ENCODE assay signal across 25 mouse cellular contexts in genomic region chr6:12079260-12079659, GRCm38 (mm10).
A peak's percentile ranks its signal among the peaks of the same experiment; 100 is the strongest.
DNase-seq lines count a peak whose midpoint lies in the region; ATAC-seq and TF ChIP-seq lines count a peak whose summit lies in the region.
"Had no signal": no experiment of that assay in that cellular context is flagged by ENCODE, and none has a peak within 500 bp of the region (broad histone marks: within the 10 kb centered on the region; RNA-seq: fewer than 3 reads in every experiment).

No protein-coding gene starts in this region.

- no peak for TF ChIP-seq RAD21 in MEL (IDR thresholded peaks at IDR 0.05; ENCODE audit: low read depth, low read length)

- DNase-seq in liver, embryonic 14.5 days (ENCODE audit: low read depth in 3 of 3, low spot score in 3 of 3): no peak
- no peak for DNase-seq in liver, embryonic 11.5 days (ENCODE audit: low spot score)
- DNase-seq in MEL (ENCODE audit: low read depth, low spot score): peak; percentile 14
- DNase-seq in heart, postnatal 10 days: no peak
- DNase-seq in heart, postnatal 36 days: no peak
- DNase-seq: adrenal gland, postnatal 10 days; cerebellum, adult 11 months; cerebellum, adult 2 months; cerebellum, adult 9-11 months; cerebellum, postnatal 25 days; embryo, embryonic 11 days; gastrocnemius, postnatal 25 days; heart, adult 18-20 months had no signal

- TF ChIP-seq POLR2A in MEL (IDR thresholded peaks at IDR 0.05; ENCODE audit: control insufficient read depth in 1 of 2, insufficient read depth in 1 of 2, low read depth in 1 of 2, low read length in 2 of 2, poor library complexity in 1 of 2): no peak

- no peaks in the 10 kb centered on the region for H3K9me3 ChIP-seq in liver, embryonic 14.5 days (ENCODE audit: control insufficient read depth, low read length)
- no peaks in the 10 kb centered on the region for H3K9me3 ChIP-seq in liver, embryonic 11.5 days (ENCODE audit: control insufficient read depth, low read length)
- no peaks in the 10 kb centered on the region for H3K9me3 ChIP-seq in MEL (replicated peaks; ENCODE audit: insufficient read depth, low read length)
- H3K9me3 ChIP-seq: embryonic facial prominence, embryonic 10.5 days; embryonic facial prominence, embryonic 13.5 days; forebrain, embryonic 12.5 days; forebrain, embryonic 15.5 days; heart, embryonic 10.5 days; heart, embryonic 13.5 days; hindbrain, embryonic 10.5 days; hindbrain, embryonic 13.5 days had no signal

- peak; percentile 43; the same call in 1 of the 2 replicates for ATAC-seq in liver, embryonic 14.5 days (ENCODE audit: insufficient read depth)
- ATAC-seq in liver, embryonic 11.5 days (replicated peaks; ENCODE audit: low FRiP score): no peak
- ATAC-seq in megakaryocyte progenitor cell, adult 5-6 weeks (replicated peaks; ENCODE audit: poor library complexity): peak; percentile 73
- ATAC-seq: forebrain, embryonic 15.5 days; hindbrain, embryonic 16.5 days; Patski had no signal

- H3K4me3 ChIP-seq in liver, embryonic 14.5 days (ENCODE audit: insufficient read depth in 1 of 2, low read depth in 2 of 2, low read length in 2 of 2): no peak overlapping the region
- H3K4me3 ChIP-seq in liver, embryonic 11.5 days (ENCODE audit: low read depth, low read length): no peak overlapping the region
- no peak overlapping the region for H3K4me3 ChIP-seq in MEL (ENCODE audit: control insufficient read depth in 1 of 2, insufficient read depth in 1 of 2, low read depth in 2 of 2, low read length in 2 of 2)
- H3K4me3 ChIP-seq: embryonic facial prominence, embryonic 10.5 days; embryonic facial prominence, embryonic 13.5 days; erythroblast, embryonic 14.5 days; forebrain, embryonic 12.5 days; forebrain, embryonic 15.5 days; heart, embryonic 10.5 days; heart, embryonic 13.5 days; hindbrain, embryonic 10.5 days; hindbrain, embryonic 13.5 days had no signal

- TF ChIP-seq CTCF in liver, embryonic 14.5 days (IDR thresholded peaks at IDR 0.05; ENCODE audit: low read depth): no peak
- no peak for TF ChIP-seq CTCF in MEL (IDR thresholded peaks at IDR 0.05 in 2 of 3, conservative IDR thresholded peaks at IDR 0.05 in 1 of 3; ENCODE audit: control insufficient read depth in 1 of 3, insufficient read depth in 1 of 3, low read depth in 2 of 3, low read length in 3 of 3, poor library complexity in 1 of 3, severe bottlenecking in 1 of 3)

- no peak overlapping the region for H3K27ac ChIP-seq in liver, embryonic 14.5 days
- H3K27ac ChIP-seq in liver, embryonic 11.5 days (ENCODE audit: low read depth, low read length): no peak overlapping the region
- no peak overlapping the region for H3K27ac ChIP-seq in MEL (ENCODE audit: control insufficient read depth, low read depth, low read length)
- H3K27ac ChIP-seq: embryonic facial prominence, embryonic 10.5 days; embryonic facial prominence, embryonic 13.5 days; forebrain, embryonic 12.5 days; heart, embryonic 10.5 days; heart, embryonic 13.5 days; hindbrain, embryonic 10.5 days; hindbrain, embryonic 13.5 days had no signal

- H3K27me3 ChIP-seq in liver, embryonic 14.5 days (ENCODE audit: control insufficient read depth, insufficient read depth, low read length): no peaks in the 10 kb centered on the region
- no peaks in the 10 kb centered on the region for H3K27me3 ChIP-seq in liver, embryonic 11.5 days (replicated peaks; ENCODE audit: control insufficient read depth, insufficient read depth, low read length)
- H3K27me3 ChIP-seq in MEL (ENCODE audit: control insufficient read depth in 1 of 2, insufficient read depth in 2 of 2, low read length in 2 of 2): no peaks in the 10 kb centered on the region
- H3K27me3 ChIP-seq: embryonic facial prominence, embryonic 13.5 days; forebrain, embryonic 12.5 days; forebrain, embryonic 15.5 days; heart, embryonic 13.5 days; hindbrain, embryonic 13.5 days; Patski had no signal

- H3K36me3 ChIP-seq in liver, embryonic 14.5 days (replicated peaks; ENCODE audit: control insufficient read depth, insufficient read depth, low read depth): no peaks in the 10 kb centered on the region
- no peaks in the 10 kb centered on the region for H3K36me3 ChIP-seq in liver, embryonic 11.5 days (ENCODE audit: control insufficient read depth, insufficient read depth, low read length)
- peaks cover 0 to 2% of the 10 kb centered on the region in 2 experiments; a peak in 2 of 4 replicates for H3K36me3 ChIP-seq in MEL (ENCODE audit: control insufficient read depth in 1 of 2, insufficient read depth in 2 of 2, low read length in 2 of 2)

- intact Hi-C loops in heart, postnatal 10 days (cut with DNase I): no loop called here
- intact Hi-C loops in heart, postnatal 36 days (cut with DNase I): no loop called here

- TF ChIP-seq EP300 in liver, embryonic 14.5 days (IDR thresholded peaks at IDR 0.05; ENCODE audit: low read depth): no peak
- TF ChIP-seq EP300 in MEL (IDR thresholded peaks at IDR 0.05; ENCODE audit: low read depth in 1 of 2, low read length in 2 of 2): no peak

- H3K4me1 ChIP-seq in liver, embryonic 14.5 days (replicated peaks; ENCODE audit: control insufficient read depth in 2 of 2, insufficient read depth in 2 of 2, low read length in 1 of 2): 0 out of 4 replicates have a peak, but pooled peaks cover 0 to 3% of the 10 kb centered on the region in 2 experiments
- H3K4me1 ChIP-seq in liver, embryonic 11.5 days (replicated peaks; ENCODE audit: control insufficient read depth, insufficient read depth, low read length): no peaks in the 10 kb centered on the region
- H3K4me1 ChIP-seq in MEL (ENCODE audit: control insufficient read depth in 1 of 2, insufficient read depth in 2 of 2, low read length in 2 of 2): peaks cover 0 to 3% of the 10 kb centered on the region in 2 experiments; a peak in 2 of 4 replicates
- H3K4me1 ChIP-seq: embryonic facial prominence, embryonic 10.5 days; embryonic facial prominence, embryonic 13.5 days; forebrain, embryonic 12.5 days; heart, embryonic 10.5 days; hindbrain, embryonic 10.5 days had no signal

- H3K9ac ChIP-seq in liver, embryonic 14.5 days (replicated peaks): no peak overlapping the region
- no peak overlapping the region for H3K9ac ChIP-seq in liver, embryonic 11.5 days (ENCODE audit: low read depth, low read length)
- H3K9ac ChIP-seq in MEL (ENCODE audit: control insufficient read depth, low read depth, low read length, poor library complexity, severe bottlenecking): no peak overlapping the region
- H3K9ac ChIP-seq: embryonic facial prominence, embryonic 13.5 days; forebrain, embryonic 12.5 days; forebrain, embryonic 15.5 days; heart, embryonic 13.5 days; hindbrain, embryonic 13.5 days had no signal

- H3K4me2 ChIP-seq in liver, embryonic 14.5 days (ENCODE audit: low read depth): no peak overlapping the region
- no peak overlapping the region for H3K4me2 ChIP-seq in liver, embryonic 11.5 days
- H3K4me2 ChIP-seq: embryonic facial prominence, embryonic 13.5 days; forebrain, embryonic 12.5 days; forebrain, embryonic 15.5 days; heart, embryonic 13.5 days; hindbrain, embryonic 13.5 days had no signal

- H3K79me2 ChIP-seq in MEL (ENCODE audit: control insufficient read depth, insufficient read depth, low read length, poor library complexity): no peaks in the 10 kb centered on the region

- WGBS in liver, embryonic 14.5 days (ENCODE audit: insufficient replicate concordance): 22% methylated on average over 4 of the region's 4 CpGs
- 64% methylated on average over 4 of the region's 4 CpGs for WGBS in liver, embryonic 11.5 days

TF ChIP-seq in MEL, 35 proteins besides CTCF, POLR2A, EP300 and RAD21:
- TF ChIP-seq POLR2AphosphoS5 (IDR thresholded peaks at IDR 0.05; ENCODE audit: borderline replicate concordance, low read depth, low read length) (no peak), MXI1 (IDR thresholded peaks at IDR 0.05; ENCODE audit: low read depth, low read length) (peak; percentile 24; the same call in 1 of the 2 replicates), MEF2A (IDR thresholded peaks at IDR 0.05; ENCODE audit: extremely low read depth, insufficient replicate concordance, low read depth, low read length, poor library complexity, severe bottlenecking) (no peak), USF2 (IDR thresholded peaks at IDR 0.05; ENCODE audit: borderline replicate concordance in 1 of 2, insufficient read depth in 1 of 2, low read depth in 1 of 2, low read length in 2 of 2) (no peak), USF1 (IDR thresholded peaks at IDR 0.05; ENCODE audit: low read depth, low read length) (no peak), CHD2 (IDR thresholded peaks at IDR 0.05; ENCODE audit: low read length) (no peak), CHD1 (IDR thresholded peaks at IDR 0.05; ENCODE audit: low read depth, low read length) (no peak), GABPA (IDR thresholded peaks at IDR 0.05; ENCODE audit: low read depth, low read length) (no peak), UBTF (IDR thresholded peaks at IDR 0.05; ENCODE audit: borderline replicate concordance, insufficient read depth, low read depth, low read length) (no peak), GATA1 (IDR thresholded peaks at IDR 0.05; ENCODE audit: low read depth, low read length) (peak; percentile 60)
TF ChIP-seq in MEL: peak in this region for 2.
